28 mouse cellular contexts compared by ENCODE assay signal in the genomic region with DNA sequence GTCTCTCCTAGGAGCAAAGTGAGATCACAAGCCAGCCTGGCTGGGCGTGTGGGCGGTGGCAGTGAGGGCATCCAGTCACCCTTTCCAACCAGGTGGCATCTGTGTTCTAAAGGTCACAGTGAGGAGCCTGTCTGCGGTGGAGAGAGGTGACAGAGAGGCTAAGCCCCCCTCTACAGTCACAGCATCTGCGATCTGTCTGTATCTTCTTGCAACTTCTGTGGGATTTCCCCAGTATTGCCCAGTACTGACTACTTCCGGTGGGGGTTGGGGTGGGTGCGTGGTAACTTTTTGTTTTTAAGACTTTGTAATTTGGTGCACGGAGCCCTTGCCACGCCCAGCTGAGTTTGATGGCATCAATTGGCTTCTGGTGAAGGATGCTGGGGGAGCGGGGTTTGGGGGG. TPM values are rescaled to one million over a fixed set of nuclear protein-coding genes. Genes with fewer than 3 reads are reported as not detected.
DNase-seq lines count a peak whose midpoint lies in the region; ATAC-seq and TF ChIP-seq lines count a peak whose summit lies in the region.
"Had no signal": no experiment of that assay in that cellular context is flagged by ENCODE, and none has a peak within 500 bp of the region (broad histone marks: within the 10 kb centered on the region; RNA-seq: fewer than 3 reads in every experiment).

No protein-coding gene starts in this region.

- no peak overlapping the region for H3K4me3 ChIP-seq in midbrain, postnatal 0 days (ENCODE audit: low read depth, low read length)
- H3K4me3 ChIP-seq: embryonic facial prominence, embryonic 10.5 days; forebrain, embryonic 12.5 days; heart, embryonic 12.5 days; hindbrain, embryonic 13.5 days; intestine, embryonic 15.5 days; limb, embryonic 12.5 days; lung, embryonic 15.5 days; midbrain, embryonic 10.5 days; neural tube, embryonic 13.5 days had no signal

- no peak overlapping the region for H3K4me2 ChIP-seq in midbrain, postnatal 0 days (ENCODE audit: low read depth, low read length, poor library complexity, severe bottlenecking)
- H3K4me2 ChIP-seq: forebrain, embryonic 12.5 days; heart, embryonic 12.5 days; hindbrain, embryonic 13.5 days; intestine, embryonic 15.5 days; limb, embryonic 12.5 days; lung, embryonic 15.5 days; neural tube, embryonic 13.5 days had no signal

- peak; percentile 24; the same call in 1 of the 2 replicates for ATAC-seq in megakaryocyte, adult 5-6 weeks (ENCODE audit: poor library complexity, severe bottlenecking)
- ATAC-seq in midbrain, postnatal 0 days (ENCODE audit: low FRiP score), result no peak
- ATAC-seq: intestine, embryonic 15.5 days had no signal

- H3K9ac ChIP-seq in midbrain, postnatal 0 days (replicated peaks; ENCODE audit: low read length, poor library complexity, severe bottlenecking), result no peak overlapping the region
- H3K9ac ChIP-seq: forebrain, embryonic 12.5 days; heart, embryonic 12.5 days; hindbrain, embryonic 13.5 days; intestine, embryonic 15.5 days; limb, embryonic 12.5 days; liver, embryonic 14.5 days; lung, embryonic 15.5 days; neural tube, embryonic 13.5 days had no signal

- H3K9me3 ChIP-seq in midbrain, postnatal 0 days (ENCODE audit: low read length), result no peaks in the 10 kb centered on the region
- H3K9me3 ChIP-seq: embryonic facial prominence, embryonic 10.5 days; forebrain, embryonic 12.5 days; G1E; heart, embryonic 12.5 days; hindbrain, embryonic 13.5 days; intestine, embryonic 15.5 days; limb, embryonic 12.5 days; lung, embryonic 15.5 days; midbrain, embryonic 10.5 days; neural tube, embryonic 13.5 days had no signal

- no peaks in the 10 kb centered on the region for H3K27me3 ChIP-seq in midbrain, postnatal 0 days (ENCODE audit: insufficient read depth, low read length)
- H3K27me3 ChIP-seq: forebrain, embryonic 12.5 days; heart, embryonic 12.5 days; hindbrain, embryonic 13.5 days; intestine, embryonic 15.5 days; limb, embryonic 12.5 days; lung, embryonic 15.5 days; neural tube, embryonic 13.5 days had no signal

- no peaks in the 10 kb centered on the region for H3K36me3 ChIP-seq in midbrain, postnatal 0 days (ENCODE audit: insufficient read depth, low read length)
- H3K36me3 ChIP-seq: embryonic facial prominence, embryonic 10.5 days; forebrain, embryonic 12.5 days; G1E; heart, embryonic 12.5 days; hindbrain, embryonic 13.5 days; intestine, embryonic 15.5 days; limb, embryonic 12.5 days; lung, embryonic 15.5 days; midbrain, embryonic 10.5 days; neural tube, embryonic 13.5 days had no signal

- WGBS in midbrain, postnatal 0 days, result 80% methylated on average over 9 of the region's 9 CpGs

- DNase-seq in spleen, adult 12 weeks (ENCODE audit: low spot score), result peak; percentile 4
- DNase-seq in spleen, postnatal 36 days (ENCODE audit: low spot score in 2 of 2), result no peak
- peak; percentile 69 to 78 for DNase-seq in CD8-positive naive resting alpha-beta T cell, adult 2 months (ENCODE audit: low read depth in 2 of 2, low spot score in 2 of 2)
- peak; percentile 48 for DNase-seq in thymus, postnatal 25 days
- no peak for DNase-seq in cerebellum, adult 11 months
- no peak for DNase-seq in midbrain, postnatal 0 days (ENCODE audit: low spot score)
- DNase-seq in liver, result no peak
- DNase-seq: cerebellum, adult 8-10 months; heart, postnatal 14 days; kidney, adult 9 months; kidney, postnatal 25 days; lung, postnatal 4 days; right cerebral cortex, postnatal 14 days had no signal

- no peak overlapping the region for H3K27ac ChIP-seq in midbrain, postnatal 0 days (ENCODE audit: low read depth, low read length)
- H3K27ac ChIP-seq: embryonic facial prominence, embryonic 10.5 days; forebrain, embryonic 12.5 days; hindbrain, embryonic 13.5 days; intestine, embryonic 15.5 days; limb, embryonic 12.5 days; liver, embryonic 14.5 days; lung, embryonic 15.5 days; midbrain, embryonic 10.5 days; neural tube, embryonic 13.5 days; stomach, postnatal 0 days had no signal

- peaks cover 2% of the 10 kb centered on the region; the same call in 1 of the 2 replicates for H3K4me1 ChIP-seq in midbrain, postnatal 0 days (ENCODE audit: insufficient read depth, low read length)
- H3K4me1 ChIP-seq: embryonic facial prominence, embryonic 10.5 days; forebrain, embryonic 12.5 days; heart, embryonic 12.5 days; intestine, embryonic 15.5 days; limb, embryonic 12.5 days; midbrain, embryonic 10.5 days; neural tube, embryonic 13.5 days had no signal

- no peak for TF ChIP-seq CTCF in midbrain, postnatal 0 days (IDR thresholded peaks at IDR 0.05)

RNA-seq across cellular contexts. Expression of a gene that starts 16.7 kb away (rescaled TPM):
- total RNA-seq in megakaryocyte, adult 5-6 weeks (2015), result not detected in 2 replicates
- total RNA-seq in megakaryocyte, adult 5-6 weeks (2017), result not detected in 2 replicates
- total RNA-seq in midbrain, postnatal 0 days (2014; rRNA removed), result 7.2 and 7.6 TPM in 2 replicates
- 9.7 and 10.7 TPM in 2 replicates for polyA plus RNA-seq in midbrain, postnatal 0 days (2015; fragmentation: Nextera tagmentation; extraction: Ambion mirVana)
- total RNA-seq: common myeloid progenitor, adult 5-6 weeks; G1E; granulocyte monocyte progenitor cell, adult 5-6 weeks had no signal
- polyA plus RNA-seq: G1E had no signal

RNA-seq across cellular contexts. Expression of a gene that starts 25.8 kb away (rescaled TPM):
- 50.2 and 54.4 TPM in 2 replicates for total RNA-seq in megakaryocyte, adult 5-6 weeks (2015)
- total RNA-seq in megakaryocyte, adult 5-6 weeks (2017), result 60.5 and 74.1 TPM in 2 replicates
- 22.1 and 29.3 TPM in 2 replicates for total RNA-seq in midbrain, postnatal 0 days (2014; rRNA removed)
- 15.7 and 17.4 TPM in 2 replicates for polyA plus RNA-seq in midbrain, postnatal 0 days (2015; fragmentation: Nextera tagmentation; extraction: Ambion mirVana)

Comparison
In these comparisons a context has a peak if more than half of its experiments do, and no peak if none do; other contexts are left out.
1. DNase-seq: peak in spleen, adult 12 weeks (single experiment), CD8-positive naive resting alpha-beta T cell, adult 2 months (2 of 2) and thymus, postnatal 25 days (single experiment); none in spleen, postnatal 36 days (0 of 2), cerebellum, adult 11 months (single experiment), midbrain, postnatal 0 days (single experiment) and liver (single experiment).